Mouse (Mus musculus) hindbrain, embryonic 16.5 days (tissue): ENCODE measurements around the gene Agap2. TPM values are rescaled to one million over a fixed set of nuclear protein-coding genes. Genes with fewer than 3 reads are reported as not detected.

Source experiments
- ATAC-seq: fragments of 200-750 bp; cut with Nextera tagmentation; 2 replicates; pipeline ENCODE4 v1.8.0; 2017; ENCODE audit warnings: moderate TSS enrichment, moderate library complexity
- H3K27ac ChIP-seq: fragments of 300-500 bp; sonication (generic); 2 replicates; pipeline ENCODE4 v1.5.1; 2014; ENCODE audit warnings: low read depth, mild to moderate bottlenecking, control low read depth, low read length, moderate library complexity
- H3K27me3 ChIP-seq: fragments of 300-500 bp; sonication (generic); replicated peaks from 2 replicates; pipeline ENCODE4 v1.6.1; 2014; ENCODE audit warnings: low read length; ENCODE audit not compliant: control insufficient read depth, insufficient read depth
- H3K36me3 ChIP-seq: fragments of 300-500 bp; sonication (generic); 2 replicates; pipeline ENCODE4 v1.6.1; 2014; ENCODE audit warnings: mild to moderate bottlenecking, low read length, moderate library complexity, mixed read lengths; ENCODE audit not compliant: control insufficient read depth, insufficient read depth
- H3K4me1 ChIP-seq: fragments of 300-500 bp; sonication (generic); 2 replicates; pipeline ENCODE4 v1.6.1; 2014; ENCODE audit warnings: low read depth, low read length; ENCODE audit not compliant: control insufficient read depth, insufficient read depth
- H3K4me2 ChIP-seq: fragments of 300-500 bp; sonication (generic); 2 replicates; pipeline ENCODE4 v1.6.1; 2014; ENCODE audit warnings: mild to moderate bottlenecking, low read length, control low read depth, moderate library complexity
- H3K4me3 ChIP-seq: fragments of 300-500 bp; sonication (generic); 2 replicates; pipeline ENCODE4 v1.5.1; 2014; ENCODE audit warnings: mild to moderate bottlenecking, low read length, control low read depth, moderate library complexity
- H3K9ac ChIP-seq: fragments of 300-500 bp; sonication (generic); 2 replicates; pipeline ENCODE4 v1.6.1; 2014; ENCODE audit warnings: low read depth, mild to moderate bottlenecking, control low read depth, low read length, moderate library complexity
- H3K9me3 ChIP-seq: fragments of 300-500 bp; sonication (generic); 2 replicates; pipeline ENCODE4 v1.6.1; 2014; ENCODE audit warnings: mild to moderate bottlenecking, low read length, moderate library complexity; ENCODE audit not compliant: control insufficient read depth
- WGBS: fragments of 180-500 bp; shearing (Covaris S2); extraction: QIAGEN DNeasy Blood & Tissue Kit; methylation state at CpG from one replicate; pipeline ENCODE4 v1.1.7; 2014; 5-methylcytosine and 5-hydroxymethylcytosine counted together
- polyA plus RNA-seq: library from polyadenylated mRNA; unstranded; fragments of >200 nt; fragmentation: Nextera tagmentation; extraction: Ambion mirVana; gene quantifications from 2 replicates; pipeline ENCODE4 v1.2.1, GENCODE M21; 2015

The Agap2 gene
- polyA plus RNA-seq, 1 experiment from 2014 or later: 4.2 TPM

DNA sequence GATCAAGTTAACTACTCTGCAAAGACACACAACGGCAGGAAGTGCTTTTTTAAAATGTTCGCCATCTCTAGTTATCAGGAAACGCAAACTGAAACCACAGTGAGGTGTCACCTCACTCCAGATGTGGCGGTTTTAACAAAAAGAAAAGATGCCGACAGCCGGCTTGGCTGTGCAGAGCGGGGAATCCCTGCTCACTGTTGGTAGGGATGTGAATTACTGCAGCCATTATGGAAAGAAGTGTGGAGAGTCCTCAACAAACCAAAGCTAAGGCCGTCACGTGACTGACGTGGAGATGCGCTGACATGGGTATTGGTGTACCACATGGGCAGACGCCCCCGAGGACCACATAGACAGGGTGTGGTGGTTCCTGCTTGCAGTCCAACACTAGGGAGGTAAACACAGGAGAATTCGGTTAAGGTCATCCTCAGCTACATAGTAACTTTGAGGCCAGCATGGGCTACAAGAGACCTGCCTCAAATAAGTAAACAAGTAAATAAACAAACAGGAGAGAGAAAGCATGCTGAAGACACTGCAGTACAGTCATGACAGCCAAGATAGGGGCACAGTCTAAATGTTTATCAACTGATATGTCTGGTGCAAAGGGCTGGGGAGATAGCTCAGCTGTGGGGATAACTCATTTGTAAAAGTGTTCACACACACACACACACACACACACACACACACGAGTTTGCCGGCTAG is 32.6 kb downstream of the Agap2 start:
- 92% methylated on average over 15 of the region's 16 CpGs for WGBS
- ATAC-seq: no peak
- Histone ChIP-seq H3K27me3 (no peaks in the 10 kb centered on the region), H3K9me3 (no peaks in the 10 kb centered on the region), H3K36me3 (peaks cover 2% of the 10 kb centered on the region), H3K4me2 (no peak overlapping the region), H3K27ac (no peak overlapping the region), H3K9ac (no peak overlapping the region), H3K4me1 (no peaks in the 10 kb centered on the region), H3K4me3 (no peak overlapping the region)

DNA sequence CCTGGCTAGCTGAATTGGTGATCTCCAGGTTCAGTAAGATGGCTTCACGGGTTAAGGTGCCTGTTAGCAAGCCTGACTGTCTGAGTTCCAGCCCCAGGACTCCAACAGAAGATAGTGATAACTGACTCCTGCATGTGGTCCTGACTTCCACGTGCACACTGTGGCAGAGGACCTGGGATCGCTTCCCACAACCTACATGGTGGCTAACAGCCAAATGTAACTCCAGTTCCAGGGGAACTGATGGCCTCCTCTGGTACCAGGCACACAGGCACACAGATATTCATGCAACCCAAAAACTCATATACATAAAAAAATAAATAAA is 33.1 kb downstream of the Agap2 start:
- Histone ChIP-seq H3K4me3 (no peak overlapping the region), H3K9me3 (no peaks in the 10 kb centered on the region), H3K36me3 (peaks cover 7% of the 10 kb centered on the region), H3K4me1 (no peaks in the 10 kb centered on the region), H3K27me3 (no peaks in the 10 kb centered on the region), H3K4me2 (no peak overlapping the region), H3K9ac (no peak overlapping the region), H3K27ac (no peak overlapping the region)
- WGBS: 82% methylated on average over 3 of the region's 3 CpGs
- no peak for ATAC-seq

DNA sequence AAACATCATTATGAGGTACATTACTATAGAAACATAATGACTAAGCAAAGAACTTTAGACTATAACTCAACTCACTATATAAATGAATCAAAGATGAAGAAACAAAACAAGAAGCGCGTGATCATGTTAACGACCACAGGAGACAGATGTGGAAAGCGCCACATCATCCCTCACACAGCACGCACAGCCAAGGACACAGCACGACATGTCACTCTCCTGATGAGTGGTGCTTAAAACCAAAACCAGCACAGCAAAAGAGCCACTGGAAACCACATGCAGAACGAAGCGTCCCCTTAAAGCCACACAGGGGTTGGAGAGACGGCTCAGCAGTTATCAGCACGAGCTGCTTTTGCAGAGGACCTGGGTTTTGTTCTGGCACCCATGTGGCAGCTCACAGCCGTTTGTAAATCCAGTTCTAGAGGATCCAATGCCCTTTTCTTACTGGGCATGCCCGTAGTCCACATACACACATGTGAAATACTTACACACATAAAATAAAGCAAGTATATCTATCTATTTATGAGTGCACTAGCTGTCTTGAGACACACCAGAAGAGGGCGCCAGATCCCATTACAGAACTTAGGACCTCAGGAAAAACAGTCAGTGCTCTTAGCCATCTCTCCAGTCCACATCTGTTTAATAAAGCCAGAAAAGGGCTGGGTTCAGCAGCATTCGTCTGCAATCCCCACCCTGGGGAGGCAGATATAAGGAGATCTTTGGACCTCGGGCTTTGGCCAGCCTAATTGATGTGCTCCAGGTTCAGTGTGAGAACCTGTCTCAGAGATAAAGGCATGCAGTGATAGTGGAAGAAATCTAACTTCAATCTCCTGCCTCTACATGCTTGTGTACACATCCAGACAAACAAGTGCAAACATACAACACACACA is 36.2 kb downstream of the Agap2 start:
- ATAC-seq: no peak
- no peaks in the 10 kb centered on the region for H3K9me3 ChIP-seq
- WGBS: 92% methylated on average over 15 of the region's 15 CpGs
- no peaks in the 10 kb centered on the region for H3K27me3 ChIP-seq
- H3K4me2 ChIP-seq: no peak overlapping the region
- H3K36me3 ChIP-seq: peaks cover 14% of the 10 kb centered on the region
- H3K9ac ChIP-seq: no peak overlapping the region
- H3K27ac ChIP-seq: no peak overlapping the region
- no peaks in the 10 kb centered on the region for H3K4me1 ChIP-seq
- no peak overlapping the region for H3K4me3 ChIP-seq

DNA sequence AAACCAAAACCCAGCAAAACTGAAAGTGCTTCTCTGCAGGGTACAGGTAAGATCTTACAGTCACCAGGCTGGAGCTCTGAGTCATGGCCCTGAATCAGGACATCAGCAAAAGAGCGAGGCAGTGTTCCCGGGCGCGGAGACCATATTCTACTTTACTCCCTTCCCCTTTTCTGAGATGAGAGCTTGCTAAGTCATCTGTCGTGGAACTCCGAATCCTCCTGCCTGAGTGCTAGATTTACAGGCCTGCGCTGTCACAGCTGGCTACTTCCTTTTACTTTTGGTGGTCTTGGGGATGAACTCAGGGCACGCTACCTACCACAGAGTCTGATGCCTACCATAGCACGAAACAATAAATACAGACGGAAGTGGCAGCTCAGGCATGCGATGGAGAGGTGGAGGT is 39.3 kb downstream of the Agap2 start:
- H3K4me3 ChIP-seq: no peak overlapping the region
- no peaks in the 10 kb centered on the region for H3K27me3 ChIP-seq
- H3K4me1 ChIP-seq: no peaks in the 10 kb centered on the region; the same call in 1 of the 2 replicates
- no peak overlapping the region for H3K4me2 ChIP-seq
- no peak overlapping the region for H3K27ac ChIP-seq
- ATAC-seq: no peak
- 96% methylated on average over 11 of the region's 11 CpGs for WGBS
- H3K36me3 ChIP-seq: peaks cover 30% of the 10 kb centered on the region
- no peaks in the 10 kb centered on the region for H3K9me3 ChIP-seq
- no peak overlapping the region for H3K9ac ChIP-seq

DNA sequence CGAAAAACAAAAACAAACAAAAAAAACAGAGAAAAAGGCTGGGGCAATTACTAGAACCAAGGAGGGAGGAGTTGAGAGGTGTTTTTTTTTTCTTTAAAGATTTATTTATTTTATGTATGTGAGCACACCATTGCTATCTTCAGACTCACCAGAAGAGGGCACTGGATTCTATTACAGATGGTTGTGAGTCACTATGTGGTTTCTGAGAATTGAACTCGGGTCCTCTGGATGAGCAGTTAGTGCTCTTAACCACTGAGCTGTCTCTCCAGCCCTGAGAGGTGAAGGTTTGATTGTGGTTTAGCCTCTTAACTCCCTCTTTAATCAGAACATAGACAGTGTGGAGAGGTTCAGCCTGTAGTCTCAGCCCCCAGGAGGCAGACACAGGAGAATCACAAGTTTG is 40.0 kb downstream of the Agap2 start:
- H3K4me2 ChIP-seq: no peak overlapping the region
- ATAC-seq: no peak
- H3K4me1 ChIP-seq: peaks cover 5% of the 10 kb centered on the region
- H3K4me3 ChIP-seq: no peak overlapping the region
- H3K27me3 ChIP-seq: no peaks in the 10 kb centered on the region
- H3K9ac ChIP-seq: no peak overlapping the region
- no peaks in the 10 kb centered on the region for H3K9me3 ChIP-seq
- 91% methylated on average over 2 of the region's 2 CpGs for WGBS
- peaks cover 30% of the 10 kb centered on the region for H3K36me3 ChIP-seq
- H3K27ac ChIP-seq: no peak overlapping the region

DNA sequence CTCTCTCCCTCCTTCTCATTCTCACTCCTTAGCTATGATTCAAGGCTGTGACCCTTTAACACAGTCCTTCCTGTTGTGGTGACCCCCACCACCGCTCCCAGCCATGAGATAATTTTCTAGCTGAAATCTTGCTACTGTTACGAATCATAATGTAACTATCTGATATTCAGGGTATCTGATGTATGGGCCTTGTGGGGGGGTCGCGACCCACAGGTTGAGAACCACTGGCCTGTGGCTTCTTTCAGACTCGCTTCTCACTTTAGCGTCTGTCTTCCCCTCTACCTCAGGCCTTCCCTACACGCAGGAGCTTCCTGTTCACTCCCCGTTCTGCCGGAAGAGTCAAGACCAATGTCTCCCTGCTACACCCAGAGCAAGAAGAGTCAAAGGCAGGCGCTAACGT is 43.4 kb downstream of the Agap2 start:
- peaks cover 23% of the 10 kb centered on the region for H3K36me3 ChIP-seq
- ATAC-seq: no peak

DNA sequence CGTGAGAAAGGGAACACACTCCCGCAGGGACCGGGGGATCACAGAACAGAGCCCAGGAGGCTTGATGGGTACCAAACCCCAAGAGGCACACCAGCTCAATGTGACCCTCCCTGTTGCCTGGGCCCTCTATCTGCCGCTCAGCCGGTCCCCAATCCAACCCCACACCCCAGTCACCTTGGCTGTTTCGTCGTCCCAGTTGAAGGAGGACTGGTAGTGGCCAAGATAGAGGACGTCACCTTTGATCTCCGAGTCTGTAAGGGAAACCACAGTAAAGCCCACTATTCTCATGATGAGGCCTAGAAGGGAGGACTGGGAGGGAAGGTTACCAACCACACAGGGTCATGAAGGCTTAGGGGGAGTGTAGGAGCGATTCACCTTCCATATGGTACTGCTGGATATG is 44.1 kb downstream of the Agap2 start:
- WGBS: 93% methylated on average over 10 of the region's 10 CpGs
- H3K4me1 ChIP-seq: peaks cover 18% of the 10 kb centered on the region
- H3K27me3 ChIP-seq: no peaks in the 10 kb centered on the region
- ATAC-seq: no peak
- H3K4me3 ChIP-seq: no peak overlapping the region
- no peak overlapping the region for H3K4me2 ChIP-seq
- H3K9me3 ChIP-seq: no peaks in the 10 kb centered on the region
- no peak overlapping the region for H3K27ac ChIP-seq
- H3K9ac ChIP-seq: no peak overlapping the region
- peaks cover 23% of the 10 kb centered on the region for H3K36me3 ChIP-seq

More for the DNA sequence above, 43.4 kb downstream of the Agap2 start:
- no peaks in the 10 kb centered on the region for H3K27me3 ChIP-seq
- H3K27ac ChIP-seq: no peak overlapping the region
- H3K4me1 ChIP-seq: peaks cover 18% of the 10 kb centered on the region
- no peak overlapping the region for H3K4me2 ChIP-seq
- H3K4me3 ChIP-seq: no peak overlapping the region
- WGBS: 90% methylated on average over 11 of the region's 11 CpGs
- no peaks in the 10 kb centered on the region for H3K9me3 ChIP-seq
- H3K9ac ChIP-seq: no peak overlapping the region

DNA sequence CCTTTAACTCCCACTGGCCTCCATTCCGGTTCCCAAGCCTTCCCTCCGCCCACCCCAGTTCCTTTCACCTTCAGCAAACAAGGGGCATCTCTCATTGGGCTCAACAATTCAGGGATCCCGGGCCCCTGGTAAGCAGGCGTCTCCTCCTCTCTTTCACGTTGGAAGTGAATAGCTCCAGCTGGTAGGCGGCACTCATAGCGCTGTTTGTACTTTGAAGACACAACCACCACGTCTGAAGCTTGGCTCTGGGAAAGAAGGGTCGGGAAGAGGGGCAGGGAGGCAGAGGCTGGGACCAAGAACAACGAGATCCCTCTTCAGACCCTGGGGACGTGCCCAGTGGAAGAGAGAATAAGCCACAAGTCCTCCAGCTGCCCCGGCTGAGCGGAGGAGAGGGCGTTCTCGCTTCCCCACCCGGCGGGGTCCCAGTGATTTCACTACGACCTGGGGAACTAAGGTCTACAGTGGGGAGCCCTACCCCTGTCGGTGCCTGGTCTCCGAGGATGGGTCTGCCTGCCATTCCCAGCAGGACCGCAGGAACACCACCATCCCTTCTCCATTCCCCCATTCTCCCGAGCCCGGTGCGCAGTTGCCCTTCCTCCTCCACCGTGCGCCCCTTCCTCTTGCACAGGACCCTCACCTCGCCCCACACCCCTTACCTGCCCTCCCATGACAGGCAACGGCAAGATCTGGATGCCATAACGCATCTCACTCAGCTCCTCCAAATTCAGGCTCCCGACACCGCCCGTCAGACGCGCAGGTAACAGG is 45.4 kb downstream of the Agap2 start:
- Histone ChIP-seq H3K9me3 (no peaks in the 10 kb centered on the region), H3K27ac (peak overlapping the region; percentile 48), H3K27me3 (no peaks in the 10 kb centered on the region), H3K4me1 (peaks cover 18% of the 10 kb centered on the region), H3K4me2 (peak overlapping the region; percentile 96), H3K36me3 (peaks cover 21% of the 10 kb centered on the region), H3K4me3 (peak overlapping the region; percentile 81), H3K9ac (peak overlapping the region; percentile 81)
- 3% methylated on average over 34 of the region's 34 CpGs for WGBS
- ATAC-seq: peak; percentile 51

DNA sequence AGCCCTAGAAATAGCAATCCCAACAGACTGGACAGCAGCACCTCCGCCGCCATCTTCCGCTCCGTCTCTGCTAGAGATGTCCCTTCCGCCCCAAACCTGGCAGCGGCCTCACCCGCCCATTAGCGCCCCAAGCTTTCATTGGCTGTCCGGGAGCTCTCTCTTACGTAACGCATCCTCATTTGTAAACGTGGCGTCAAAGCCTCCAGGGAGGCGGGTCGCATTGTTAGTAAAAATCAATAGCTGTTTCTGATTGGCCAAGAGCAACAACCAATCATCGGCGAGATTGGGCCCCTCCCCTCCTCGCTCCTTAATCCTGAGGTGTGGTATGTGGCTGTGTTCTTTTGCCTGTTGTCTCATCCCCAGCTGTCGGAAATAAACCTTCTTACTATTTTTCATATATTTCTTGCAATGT is 46.0 kb downstream of the Agap2 start, which contains the start of gene Os9:
Gene Os9, minus strand, starts transcription at position 66 of the 412 bp plus-strand sequence.
- H3K27ac ChIP-seq: peak within 1 kb of the TSS; percentile 66
- WGBS: 0% methylated on average over 19 of the region's 19 CpGs
- H3K9ac ChIP-seq: peak within 1 kb of the TSS; percentile 81

More for the DNA sequence above, 46.0 kb downstream of the Agap2 start, which contains the start of gene Os9:
- Histone ChIP-seq H3K9me3 (no peaks in the 10 kb centered on the region), H3K4me3 (peak within 1 kb of the TSS; percentile 81), H3K4me2 (peak within 1 kb of the TSS; percentile 96), H3K36me3 (peaks cover 17% of the 10 kb centered on the region), H3K4me1 (peaks cover 18% of the 10 kb centered on the region), H3K27me3 (no peaks in the 10 kb centered on the region)
- ATAC-seq: peak; percentile 96
